Mouse (Mus musculus) adrenal gland, postnatal 4 days (tissue): ENCODE measurements around the gene Paqr5. TPM values are rescaled to one million over a fixed set of nuclear protein-coding genes. Genes with fewer than 3 reads are reported as not detected.

ENCODE experiments used
- DNase-seq, 2 experiments: peaks; one replicate each; pipeline ENCODE4 v3.0.0; 2021 to 2022; ENCODE audit warnings: low spot score in 2 of 2, mixed read lengths in 2 of 2
- total RNA-seq, 2 experiments: library from RNA; stranded (reverse); gene quantifications; 2 replicates each; pipeline ENCODE4 v1.2.3; 2021

Paqr5 gene
- total RNA-seq, 2 experiments from 2014 or later, result 1.9 to 9.9 TPM

- DNase-seq, result no peak
Observed at GRCm38 (mm10) chr9:61910526-61911256, 116.0 kb downstream of the Paqr5 start.

- no peak for DNase-seq
Observed at GRCm38 (mm10) chr9:61909633-61910032, 117.0 kb downstream of the Paqr5 start.

GRCm38 (mm10) chr9:61908832-61909407 lies 117.7 kb downstream of the Paqr5 start:
- DNase-seq, result no peak

GRCm38 (mm10) chr9:61908341-61908740 lies 118.3 kb downstream of the Paqr5 start:
- no peak for DNase-seq

GRCm38 (mm10) chr9:61907621-61908295 lies 118.9 kb downstream of the Paqr5 start:
- no peak for DNase-seq

- no peak for DNase-seq
Observed at GRCm38 (mm10) chr9:61906912-61907311, 119.7 kb downstream of the Paqr5 start.

- no peak for DNase-seq
Observed at GRCm38 (mm10) chr9:61905576-61905975, 121.1 kb downstream of the Paqr5 start.

GRCm38 (mm10) chr9:61904201-61904600 lies 122.5 kb downstream of the Paqr5 start:
- DNase-seq, result no peak

Other genes starting within 250 kb of the Paqr5 start
- gene Rplp1, start 112.3 kb downstream of the Paqr5 start, total RNA-seq, result 1,000 to 10,000 TPM; 2,291 to 2,466 TPM
- 10 to 100 TPM; 45.0 to 52.8 TPM for gene Kif23, start 80.1 kb downstream of the Paqr5 start, total RNA-seq
- gene Glce, start 95.8 kb upstream of the Paqr5 start, total RNA-seq, result 10 to 100 TPM; 29.2 to 29.4 TPM